Mouse (Mus musculus) C2C12 (cell line): ENCODE results near the gene Hmox1. TPM values are rescaled to one million over a fixed set of nuclear protein-coding genes. Genes with fewer than 3 reads are reported as not detected.

Source experiments
- H3K27me3 ChIP-seq: one replicate; pipeline ENCODE4 v1.6.1; 2011; ENCODE audit not compliant: control insufficient read depth, insufficient read depth, insufficient read length
- H3K36me3 ChIP-seq: one replicate; pipeline ENCODE4 v1.6.1; 2011; ENCODE audit not compliant: control insufficient read depth, insufficient read depth
- H3K4me3 ChIP-seq: one replicate; pipeline ENCODE4 v1.5.1; 2011; ENCODE audit warnings: mild to moderate bottlenecking, control low read depth; ENCODE audit not compliant: poor library complexity, insufficient read depth, severe bottlenecking
- H3K79me2 ChIP-seq: one replicate; pipeline ENCODE4 v1.6.1; 2011; ENCODE audit not compliant: control insufficient read depth, insufficient read depth
- H3K79me3 ChIP-seq: one replicate; pipeline ENCODE4 v1.6.1; 2011; ENCODE audit warnings: low read depth, control low read depth
- H3ac ChIP-seq: one replicate; pipeline ENCODE3; 2011; ENCODE audit warnings: low read depth; ENCODE audit not compliant: control insufficient read depth, insufficient read length
- CEBPB ChIP-seq: IDR thresholded peaks from one replicate; pipeline ENCODE4 v1.6.1; 2011; ENCODE audit warnings: low read depth, mild to moderate bottlenecking, control low read depth, moderate library complexity
- CTCF ChIP-seq: IDR thresholded peaks from one replicate; pipeline ENCODE4 v1.5.1; 2011; ENCODE audit not compliant: control insufficient read depth, insufficient read depth, insufficient read length
- FOSL1 ChIP-seq: IDR thresholded peaks from one replicate; pipeline ENCODE4 v1.8.0; 2011; ENCODE audit warnings: mild to moderate bottlenecking, low read length; ENCODE audit not compliant: poor library complexity, insufficient read depth, severe bottlenecking
- MAX ChIP-seq: IDR thresholded peaks from one replicate; pipeline ENCODE4 v1.6.1; 2011; ENCODE audit warnings: mild to moderate bottlenecking, control low read depth
- MYOD1 ChIP-seq: IDR thresholded peaks from one replicate; pipeline ENCODE4 v1.6.1; 2011; ENCODE audit warnings: low read depth; ENCODE audit not compliant: control insufficient read depth, insufficient read length
- MYOG ChIP-seq: IDR thresholded peaks from one replicate; pipeline ENCODE4 v1.6.1; 2011; ENCODE audit not compliant: control insufficient read depth, insufficient read length; ENCODE audit errors: extremely low read depth
- USF1 ChIP-seq: IDR thresholded peaks from one replicate; pipeline ENCODE4 v1.6.1; 2011; ENCODE audit warnings: low read depth, mild to moderate bottlenecking, control low read depth, moderate library complexity
- polyA plus RNA-seq: library from polyadenylated mRNA; unstranded; fragments of >200 nt; fragmentation: generic; extraction: Trizol; gene quantifications from one replicate; pipeline ENCODE4 v1.2.1, GENCODE M21; 2012; ENCODE audit warnings: missing spikeins

Hmox1 gene
- polyA plus RNA-seq, 1 experiment, result 248 TPM

GRCm38 (mm10) chr8:75133399-75133798 lies 40.0 kb downstream of the Hmox1 start:
- Histone ChIP-seq H3K79me2 (no peaks in the 10 kb centered on the region), H3K79me3 (no peaks in the 10 kb centered on the region), H3ac (no peak overlapping the region), H3K4me3 (no peak overlapping the region), H3K27me3 (no peaks in the 10 kb centered on the region), H3K36me3 (peaks cover 11% of the 10 kb centered on the region)
- TF ChIP-seq CEBPB (no peak), MYOG (no peak), FOSL1 (no peak)

DNA sequence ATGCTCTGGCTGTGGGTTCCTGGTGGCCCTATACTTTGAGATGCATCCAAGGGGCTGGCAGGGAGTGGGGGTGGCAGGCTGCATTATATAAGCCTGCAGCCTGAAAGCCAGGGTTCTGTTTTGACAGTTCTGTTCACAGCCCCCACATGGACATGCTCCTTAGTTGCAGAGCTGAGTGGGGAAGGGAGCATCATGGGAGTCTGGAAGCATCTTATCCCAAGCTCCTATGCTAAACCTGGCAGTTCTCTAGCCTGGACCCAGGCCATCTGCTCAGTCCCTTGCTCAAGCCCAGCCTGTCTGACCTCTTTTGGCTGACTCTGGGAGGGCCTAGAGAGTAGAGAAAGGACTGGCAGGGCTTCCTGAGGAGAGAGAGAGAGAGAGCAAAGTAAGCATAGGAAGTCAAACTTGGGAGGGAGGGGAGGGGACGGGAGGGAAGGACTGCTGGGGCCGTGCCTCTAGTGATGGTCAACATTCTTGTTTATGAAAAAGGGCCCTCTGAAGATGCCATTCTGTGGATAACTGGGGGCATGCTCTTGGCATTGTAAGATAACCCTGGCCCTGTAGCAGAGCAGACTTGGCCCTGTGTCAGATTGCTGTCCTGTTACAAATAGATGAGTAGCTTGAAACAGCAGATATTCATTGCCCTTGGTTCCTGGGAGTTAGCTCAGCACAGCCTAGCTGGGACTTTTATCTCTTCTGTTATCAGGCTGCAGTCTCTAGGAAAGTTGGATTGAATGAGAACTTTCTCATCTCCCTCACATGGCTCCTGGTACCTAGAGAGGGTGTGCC lies 41.4 kb downstream of the Hmox1 start:
- H3ac ChIP-seq, result no peak overlapping the region
- no peaks in the 10 kb centered on the region for H3K27me3 ChIP-seq
- no peaks in the 10 kb centered on the region for H3K36me3 ChIP-seq
- TF ChIP-seq MAX (no peak), CEBPB (no peak), USF1 (no peak), FOSL1 (no peak), CTCF (no peak), MYOG (no peak), MYOD1 (no peak)
- no peaks in the 10 kb centered on the region for H3K79me2 ChIP-seq
- H3K4me3 ChIP-seq, result no peak overlapping the region
- H3K79me3 ChIP-seq, result no peaks in the 10 kb centered on the region

DNA sequence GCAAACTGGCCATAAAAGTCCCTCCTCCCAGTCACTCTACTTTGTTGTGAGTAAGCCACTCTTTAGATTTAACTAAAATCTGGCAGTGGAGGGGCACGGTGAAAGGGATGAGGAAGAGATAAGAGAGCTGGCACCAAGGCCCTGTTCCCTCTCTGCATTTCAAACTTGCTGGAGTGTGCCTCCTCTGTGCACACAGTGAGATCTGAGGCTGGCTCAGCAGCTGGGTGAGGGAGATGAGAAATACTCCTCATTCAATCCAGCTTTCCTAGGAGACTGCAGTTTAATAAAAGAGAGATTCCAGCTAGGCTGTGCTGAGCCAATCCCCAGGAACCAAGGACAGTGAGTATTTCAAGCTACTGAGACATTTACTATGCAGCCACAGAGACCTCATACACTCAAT lies 42.3 kb downstream of the Hmox1 start:
- Histone ChIP-seq H3K79me2 (no peaks in the 10 kb centered on the region), H3K36me3 (no peaks in the 10 kb centered on the region), H3K4me3 (no peak overlapping the region), H3K27me3 (no peaks in the 10 kb centered on the region), H3ac (no peak overlapping the region), H3K79me3 (no peaks in the 10 kb centered on the region)
- TF ChIP-seq MYOG (no peak), CTCF (no peak), MYOD1 (no peak), USF1 (no peak), CEBPB (no peak), MAX (no peak), FOSL1 (no peak)

DNA sequence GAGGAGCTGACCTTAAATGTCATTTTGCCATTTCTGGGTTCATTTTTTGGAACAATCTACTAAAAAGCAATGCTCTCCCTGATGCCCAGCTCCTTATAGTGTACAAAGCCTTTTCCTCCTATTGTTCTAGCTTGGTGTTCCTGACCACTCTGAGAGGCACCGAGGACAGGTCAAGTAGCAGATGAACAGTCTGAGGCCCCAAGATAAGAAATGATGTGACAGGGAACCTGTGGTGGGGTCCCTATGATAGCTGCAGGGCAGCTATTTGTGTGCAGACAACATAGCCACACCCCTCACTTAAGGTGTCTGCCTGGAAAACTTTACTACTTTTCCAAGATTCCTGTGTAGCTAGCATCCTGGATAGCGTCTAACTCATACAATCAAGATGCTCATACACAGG lies 42.8 kb downstream of the Hmox1 start:
- Histone ChIP-seq H3K27me3 (no peaks in the 10 kb centered on the region), H3K36me3 (no peaks in the 10 kb centered on the region), H3K79me2 (no peaks in the 10 kb centered on the region), H3K79me3 (no peaks in the 10 kb centered on the region), H3K4me3 (no peak overlapping the region), H3ac (no peak overlapping the region)
- TF ChIP-seq FOSL1 (no peak), MAX (no peak), CTCF (no peak), MYOG (no peak), USF1 (no peak), CEBPB (no peak), MYOD1 (no peak)

DNA sequence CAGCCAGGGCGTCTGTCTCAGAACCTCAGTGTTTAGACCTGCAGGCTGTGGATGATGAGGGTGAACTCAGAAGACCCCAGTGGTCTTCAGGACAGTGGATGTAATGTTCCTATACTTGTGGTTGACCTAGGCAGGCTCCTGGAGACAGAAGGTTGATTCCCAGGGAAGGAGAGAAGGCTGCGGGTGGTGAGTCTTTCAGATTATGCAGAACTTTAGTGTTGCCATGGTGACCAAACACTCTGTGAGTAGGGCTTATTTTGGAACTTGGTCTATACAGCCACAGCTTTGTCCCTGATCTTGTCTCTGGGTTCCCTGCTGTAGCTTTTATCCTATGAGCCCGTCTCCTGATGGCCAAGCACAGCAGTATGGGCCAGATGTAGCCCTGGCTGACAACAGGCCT lies 44.1 kb downstream of the Hmox1 start:
- no peaks in the 10 kb centered on the region for H3K36me3 ChIP-seq
- H3K27me3 ChIP-seq, result no peaks in the 10 kb centered on the region
- TF ChIP-seq MYOG, result no peak
- H3K4me3 ChIP-seq, result no peak overlapping the region
- H3K79me3 ChIP-seq, result no peaks in the 10 kb centered on the region
- no peak overlapping the region for H3ac ChIP-seq
- H3K79me2 ChIP-seq, result no peaks in the 10 kb centered on the region

Other genes starting within 250 kb of the Hmox1 start
- gene Isx, start 220.4 kb upstream of the Hmox1 start, polyA plus RNA-seq, result not detected
- gene Hmgxb4, start 100.3 kb upstream of the Hmox1 start, polyA plus RNA-seq, result 12.0 TPM
- gene Tom1, start 59.9 kb upstream of the Hmox1 start, polyA plus RNA-seq, result 31.4 TPM
- 200 TPM for gene Mcm5, start 15.9 kb downstream of the Hmox1 start, polyA plus RNA-seq
- gene Rasd2, start 120.3 kb downstream of the Hmox1 start, polyA plus RNA-seq, result not detected